Mouse (Mus musculus) intestine, postnatal 0 days (tissue): ENCODE data around the gene Tspan9. TPM values are rescaled to one million over a fixed set of nuclear protein-coding genes. Genes with fewer than 3 reads are reported as not detected.

Experiments
- ATAC-seq: fragments of 200-750 bp; cut with Nextera tagmentation; 2 replicates; pipeline ENCODE4 v1.8.0; 2017; ENCODE audit warnings: mild to moderate bottlenecking, moderate TSS enrichment, moderate library complexity
- H3K27ac ChIP-seq: fragments of 300-500 bp; sonication (generic); 2 replicates; pipeline ENCODE4 v1.5.1; 2014; ENCODE audit warnings: mild to moderate bottlenecking, low read depth, low read length, moderate library complexity
- H3K27me3 ChIP-seq: fragments of 300-500 bp; sonication (generic); replicated peaks from 2 replicates; pipeline ENCODE4 v1.6.1; 2014; ENCODE audit warnings: low read length, mixed read lengths; ENCODE audit not compliant: control insufficient read depth, insufficient read depth
- H3K36me3 ChIP-seq: fragments of 300-500 bp; sonication (generic); 2 replicates; pipeline ENCODE4 v1.6.1; 2014; ENCODE audit warnings: mild to moderate bottlenecking, moderate library complexity; ENCODE audit not compliant: control insufficient read depth, insufficient read depth
- H3K4me1 ChIP-seq: fragments of 300-500 bp; sonication (generic); replicated peaks from 2 replicates; pipeline ENCODE4 v1.6.1; 2014; ENCODE audit warnings: antibody characterized with exemption, low read length, mixed read lengths; ENCODE audit not compliant: control insufficient read depth, insufficient read depth
- H3K4me2 ChIP-seq: fragments of 300-500 bp; sonication (generic); replicated peaks from 2 replicates; pipeline ENCODE4 v1.6.1; 2014; ENCODE audit warnings: low read depth, mild to moderate bottlenecking, moderate library complexity
- H3K4me3 ChIP-seq: fragments of 300-500 bp; sonication (generic); 2 replicates; pipeline ENCODE4 v1.5.1; 2014; ENCODE audit warnings: low read depth, low read length
- H3K9ac ChIP-seq: fragments of 300-500 bp; sonication (generic); 2 replicates; pipeline ENCODE4 v1.6.1; 2014; ENCODE audit warnings: mild to moderate bottlenecking, low read depth, low read length
- H3K9me3 ChIP-seq: fragments of 300-500 bp; sonication (generic); 2 replicates; pipeline ENCODE4 v1.6.1; 2016; ENCODE audit warnings: mixed run types; ENCODE audit not compliant: control insufficient read depth
- CTCF ChIP-seq: sonication (generic); IDR thresholded peaks from 2 replicates; pipeline ENCODE4 v1.5.1; 2016; ENCODE audit warnings: low read depth, mild to moderate bottlenecking, control low read depth, antibody characterized with exemption, moderate library complexity
- WGBS: fragments of 180-500 bp; shearing (Covaris S2); extraction: QIAGEN DNeasy Blood & Tissue Kit; methylation state at CpG from one replicate; pipeline ENCODE4 v1.1.7; 2014; 5-methylcytosine and 5-hydroxymethylcytosine counted together
- polyA plus RNA-seq: library from polyadenylated mRNA; unstranded; fragments of >200 nt; fragmentation: Nextera tagmentation; extraction: Ambion mirVana; gene quantifications from 2 replicates; pipeline ENCODE4 v1.2.1, GENCODE M21; 2015

The Tspan9 gene
- polyA plus RNA-seq, 1 experiment from 2014 or later = 55.5 TPM

GRCm38 (mm10) chr6:127978941-127979340, 164.5 kb downstream of the Tspan9 start:
- H3K9me3 ChIP-seq = no peaks in the 10 kb centered on the region
- H3K27ac ChIP-seq = no peak overlapping the region
- no peaks in the 10 kb centered on the region for H3K36me3 ChIP-seq
- 62% methylated on average over 20 of the region's 20 CpGs for WGBS
- H3K4me1 ChIP-seq = 0 out of 2 replicates have a peak, but pooled peaks cover 3% of the 10 kb centered on the region
- no peaks in the 10 kb centered on the region for H3K27me3 ChIP-seq
- no peak overlapping the region for H3K4me3 ChIP-seq
- TF ChIP-seq CTCF = no peak
- no peak overlapping the region for H3K9ac ChIP-seq
- no peak overlapping the region for H3K4me2 ChIP-seq
- ATAC-seq = no peak

GRCm38 (mm10) chr6:127976695-127977094, 166.7 kb downstream of the Tspan9 start:
- Histone ChIP-seq H3K9me3 (no peaks in the 10 kb centered on the region), H3K27ac (no peak overlapping the region), H3K27me3 (no peaks in the 10 kb centered on the region), H3K4me2 (no peak overlapping the region), H3K9ac (no peak overlapping the region), H3K36me3 (no peaks in the 10 kb centered on the region), H3K4me1 (0 out of 2 replicates have a peak, but pooled peaks cover 3% of the 10 kb centered on the region), H3K4me3 (no peak overlapping the region)
- no peak for ATAC-seq
- no peak for TF ChIP-seq CTCF
- 69% methylated on average over 6 of the region's 6 CpGs for WGBS

- no peak for TF ChIP-seq CTCF
- Histone ChIP-seq H3K4me1 (no peaks in the 10 kb centered on the region), H3K27me3 (no peaks in the 10 kb centered on the region), H3K4me3 (no peak overlapping the region), H3K9ac (no peak overlapping the region), H3K36me3 (no peaks in the 10 kb centered on the region), H3K9me3 (no peaks in the 10 kb centered on the region), H3K4me2 (no peak overlapping the region), H3K27ac (no peak overlapping the region)
- 41% methylated on average over 9 of the region's 9 CpGs for WGBS
- ATAC-seq = no peak
These were observed 169.4 kb downstream of the Tspan9 start for GRCm38 (mm10) chr6:127974000-127974399.

GRCm38 (mm10) chr6:127973553-127973952, 169.8 kb downstream of the Tspan9 start:
- 65% methylated on average over 6 of the region's 6 CpGs for WGBS
- no peak for ATAC-seq
- Histone ChIP-seq H3K4me1 (no peaks in the 10 kb centered on the region), H3K27me3 (no peaks in the 10 kb centered on the region), H3K9ac (no peak overlapping the region), H3K36me3 (no peaks in the 10 kb centered on the region), H3K27ac (no peak overlapping the region), H3K4me2 (no peak overlapping the region), H3K4me3 (no peak overlapping the region), H3K9me3 (no peaks in the 10 kb centered on the region)
- TF ChIP-seq CTCF = no peak

- whole genome bisulfite sequencing = 82% methylated on average over 5 of the region's 5 CpGs
- Histone ChIP-seq H3K4me1 (no peaks in the 10 kb centered on the region), H3K9ac (no peak overlapping the region), H3K4me2 (no peak overlapping the region), H3K27me3 (no peaks in the 10 kb centered on the region), H3K36me3 (no peaks in the 10 kb centered on the region), H3K27ac (no peak overlapping the region), H3K9me3 (no peaks in the 10 kb centered on the region), H3K4me3 (no peak overlapping the region)
- no peak for ATAC-seq
- TF ChIP-seq CTCF = no peak
These were observed 171.5 kb downstream of the Tspan9 start for GRCm38 (mm10) chr6:127971931-127972330.

- no peak overlapping the region for H3K4me2 ChIP-seq
- no peak overlapping the region for H3K27ac ChIP-seq
- 67% methylated on average over 5 of the region's 5 CpGs for WGBS
- H3K9ac ChIP-seq = no peak overlapping the region
- no peak for ATAC-seq
- no peaks in the 10 kb centered on the region for H3K4me1 ChIP-seq
- no peak for TF ChIP-seq CTCF
- no peaks in the 10 kb centered on the region for H3K27me3 ChIP-seq
- H3K4me3 ChIP-seq = no peak overlapping the region
- H3K9me3 ChIP-seq = no peaks in the 10 kb centered on the region
- H3K36me3 ChIP-seq = peaks cover 10% of the 10 kb centered on the region; the same call in 1 of the 2 replicates
These were observed 172.5 kb downstream of the Tspan9 start for GRCm38 (mm10) chr6:127970848-127971247.

- 9% methylated on average over 7 of the region's 7 CpGs for WGBS
- Histone ChIP-seq H3K27ac (no peak overlapping the region), H3K9ac (no peak overlapping the region), H3K4me2 (no peak overlapping the region), H3K9me3 (no peaks in the 10 kb centered on the region), H3K36me3 (peaks cover 16% of the 10 kb centered on the region; the same call in 1 of the 2 replicates), H3K27me3 (no peaks in the 10 kb centered on the region), H3K4me3 (no peak overlapping the region), H3K4me1 (no peaks in the 10 kb centered on the region)
- ATAC-seq = no peak
- peak; percentile 97 for TF ChIP-seq CTCF
These were observed 173.3 kb downstream of the Tspan9 start for GRCm38 (mm10) chr6:127970120-127970519.
